Mouse (Mus musculus): ENCODE data around the gene Gm17067.
"Not testable (repeated sequence)": the region's sequence is repeated elsewhere in the genome, so short reads cannot be mapped to it uniquely, and the experiment has no call there.

Gm17067 gene

DNA sequence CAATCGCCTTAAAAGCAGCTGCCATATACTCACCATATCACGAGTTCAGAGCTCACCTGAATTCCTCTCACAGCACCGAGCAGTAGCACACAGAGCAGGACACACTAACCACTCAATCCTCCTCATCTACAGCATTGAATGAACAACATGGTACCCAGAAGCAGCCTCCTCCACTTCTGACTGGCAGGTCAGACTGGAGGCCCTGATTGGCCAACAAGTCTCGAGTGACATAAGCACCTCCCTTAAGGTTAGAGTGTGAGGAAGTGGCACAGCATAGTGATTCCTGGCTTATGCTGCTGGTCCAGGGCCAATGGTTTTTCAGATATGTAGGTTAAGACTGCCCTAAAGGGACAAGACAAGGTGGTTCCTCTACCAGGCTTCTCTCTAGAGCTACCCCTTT is at the start of gene Gm17067:
Gene Gm17067, minus strand, starts transcription at position 101 of the 400 bp plus-strand sequence.
- not testable (repeated sequence) for DNase-seq (ENCODE audit: low read depth in 2 of 2, low spot score in 2 of 2)

DNA sequence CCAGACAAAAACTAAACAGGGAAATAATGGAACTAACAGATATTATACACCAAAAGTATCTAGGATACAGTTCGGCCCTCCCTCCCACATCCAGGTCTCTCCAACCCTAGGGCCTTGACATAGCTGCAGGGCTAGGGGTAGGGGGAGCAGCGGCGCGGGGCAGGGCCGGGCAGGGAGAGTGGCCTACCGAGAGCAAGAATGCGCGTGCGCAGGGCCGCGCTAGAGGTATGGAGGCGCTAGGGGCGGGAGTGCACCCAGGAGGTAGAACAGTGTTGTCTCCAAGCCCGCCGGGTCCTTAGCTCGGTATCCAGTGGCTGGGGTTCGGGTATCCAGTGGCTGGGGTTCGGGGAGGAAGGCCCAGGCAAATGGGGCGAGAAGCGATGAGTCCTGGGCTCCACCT is 23.0 kb upstream of the Gm17067 start:
- no peak for DNase-seq (ENCODE audit: low read depth in 2 of 2, low spot score in 2 of 2)

DNA sequence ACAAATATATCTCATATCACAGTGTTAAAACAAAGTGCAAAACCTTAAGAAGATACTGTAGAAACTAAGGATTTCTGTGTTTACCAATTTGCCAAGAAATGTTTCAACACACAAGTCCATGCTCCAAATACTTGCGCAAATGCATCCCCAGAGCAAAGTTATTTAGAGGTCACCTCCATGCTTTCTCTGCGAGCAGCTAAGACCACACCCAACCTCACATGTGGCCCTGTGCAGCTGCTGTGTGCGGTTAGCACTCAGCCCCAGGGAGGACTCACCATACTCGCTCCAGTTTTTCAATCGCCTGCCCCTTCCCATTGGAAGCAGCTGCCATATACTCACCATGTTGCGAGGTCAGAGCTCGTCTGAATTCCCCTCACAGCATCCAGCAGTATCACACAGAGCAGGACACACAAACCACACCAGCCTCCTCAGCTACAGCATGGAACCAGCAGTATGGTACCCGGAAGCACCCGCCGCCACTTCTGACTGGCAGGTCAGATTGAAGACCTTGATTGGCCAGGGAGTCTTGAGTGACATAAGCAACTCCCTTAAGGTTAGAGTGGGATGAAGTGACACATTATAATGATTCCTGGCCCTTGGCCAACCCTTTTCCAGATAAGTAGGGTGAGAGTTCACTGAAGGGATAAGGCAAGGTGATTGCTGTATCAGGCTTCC is 11.9 kb upstream of the Gm17067 start:
- DNase-seq (ENCODE audit: low read depth in 2 of 2, low spot score in 2 of 2), result no peak

DNA sequence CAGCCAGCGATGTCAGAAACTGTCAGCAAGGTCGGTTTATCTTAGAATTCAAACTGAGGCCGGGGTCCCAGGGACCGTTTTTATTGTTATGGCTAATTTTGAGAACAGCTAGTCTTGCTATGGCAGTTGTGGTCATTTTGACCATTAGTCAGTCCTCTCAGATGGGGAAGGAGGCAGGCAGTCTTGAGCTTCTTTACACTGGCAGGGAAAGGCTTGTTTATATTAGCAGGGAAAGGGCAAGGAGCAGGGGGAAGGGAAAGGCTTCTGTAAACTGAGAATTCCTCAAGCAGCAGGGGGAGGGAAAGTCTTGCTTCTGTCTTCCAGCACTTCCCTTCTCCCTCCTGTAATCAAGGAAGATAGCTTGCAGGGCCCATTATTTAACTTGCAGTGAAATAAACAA is 33.6 kb downstream of the Gm17067 start:
- not testable (repeated sequence) for DNase-seq (ENCODE audit: low read depth in 2 of 2, low spot score in 2 of 2)

DNA sequence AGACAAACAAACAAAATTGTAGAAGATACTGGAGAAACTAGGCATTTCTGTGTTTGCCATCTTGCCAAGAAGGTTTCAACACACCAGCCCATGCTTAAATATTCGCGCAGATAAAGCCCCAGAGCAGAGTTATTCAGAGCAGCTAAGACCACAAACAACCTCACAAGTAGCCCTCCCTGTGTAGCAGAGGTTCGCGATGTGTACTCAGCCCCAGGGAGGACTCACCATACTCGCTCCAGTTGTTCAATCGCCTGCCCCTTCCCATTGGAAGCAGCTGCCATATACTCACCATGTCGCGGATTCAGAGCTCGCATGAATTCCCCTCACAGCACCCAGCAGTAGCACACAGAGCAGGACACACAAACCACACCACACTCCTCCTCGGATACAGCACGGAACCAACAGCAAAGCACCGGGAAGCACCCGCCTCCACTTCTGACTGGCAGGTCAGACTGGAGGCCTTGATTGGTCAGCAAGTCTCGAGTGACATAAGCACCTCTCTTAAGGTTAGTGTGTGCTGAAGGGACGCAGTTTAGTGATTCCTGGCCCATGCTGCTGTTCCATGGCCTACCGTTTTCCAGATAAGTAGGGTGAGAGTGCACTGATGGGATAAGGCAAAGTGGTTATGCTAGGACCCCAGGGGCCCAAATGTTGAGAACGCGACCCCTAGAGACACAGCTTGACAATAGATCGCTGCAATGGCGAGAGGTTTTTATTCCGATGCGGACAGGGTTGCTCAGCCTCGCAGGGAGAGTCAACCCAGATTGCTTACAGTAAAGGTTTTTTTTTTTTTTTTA is 34.3 kb downstream of the Gm17067 start, which contains the start of gene Zfp975:
Gene Zfp975, minus strand, starts transcription at position 381 of the 797 bp plus-strand sequence.
- DNase-seq (ENCODE audit: low read depth in 2 of 2, low spot score in 2 of 2), result peak; percentile 12 to 13

DNA sequence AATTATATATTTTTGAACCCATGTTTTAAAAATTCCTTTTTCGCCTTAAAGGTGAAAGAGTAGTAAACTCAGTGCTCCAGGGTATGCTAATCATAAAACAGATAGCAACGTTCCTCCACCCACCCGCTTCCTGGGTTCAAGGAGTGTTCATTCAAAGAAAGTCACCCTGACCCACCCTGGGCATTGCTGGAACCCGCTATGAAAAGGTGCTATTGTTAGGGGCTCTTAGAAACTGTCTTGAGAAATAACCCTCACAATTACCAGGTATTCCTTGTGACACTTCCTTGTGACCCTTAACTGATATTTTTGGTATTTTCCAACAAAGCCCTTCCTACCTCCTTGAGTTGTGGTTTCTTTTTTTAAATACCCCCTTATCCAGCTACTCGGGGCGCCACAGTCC is 46.7 kb downstream of the Gm17067 start:
- not testable (repeated sequence) for DNase-seq (ENCODE audit: low read depth in 2 of 2, low spot score in 2 of 2)

DNA sequence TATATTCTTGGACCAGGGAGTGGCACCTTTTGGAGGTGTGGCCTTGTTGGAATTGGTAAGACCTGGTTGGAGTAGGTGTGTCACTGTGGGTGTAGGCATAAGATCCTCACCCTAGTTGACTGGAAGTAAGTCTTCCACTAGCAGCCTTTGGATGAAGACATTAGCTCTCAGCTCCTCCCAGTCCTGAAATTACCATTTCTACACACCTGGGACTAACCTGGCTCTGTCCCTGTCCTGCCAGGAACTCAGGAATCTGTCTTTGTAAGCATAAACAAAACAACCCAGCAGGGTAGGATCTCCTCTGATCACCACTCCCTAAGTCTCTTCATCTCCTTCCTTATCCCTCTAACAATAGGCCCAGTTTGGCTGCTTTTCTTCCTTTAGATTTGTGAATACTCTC is 47.2 kb downstream of the Gm17067 start:
- not testable (repeated sequence) for DNase-seq (ENCODE audit: low read depth in 2 of 2, low spot score in 2 of 2)

DNA sequence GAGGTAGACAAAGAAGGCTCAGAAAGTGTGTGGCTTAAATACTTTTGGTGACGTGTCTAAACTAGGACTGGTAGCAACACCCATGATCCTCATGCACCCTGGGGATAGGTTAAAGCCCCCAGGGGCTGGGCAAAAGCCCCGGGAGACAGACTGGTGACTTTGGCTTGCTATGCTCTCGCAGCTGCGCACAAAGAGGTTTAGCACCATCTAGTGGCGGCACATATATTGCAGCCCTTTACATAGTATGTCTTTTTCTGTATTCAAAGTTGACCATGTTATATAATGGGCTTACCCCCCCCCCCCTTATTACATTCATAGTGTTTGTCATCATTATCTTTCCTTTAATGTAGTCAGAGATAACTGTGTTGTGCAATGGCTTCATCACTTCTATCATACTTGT is 66.7 kb downstream of the Gm17067 start:
- not testable (repeated sequence) for DNase-seq (ENCODE audit: low read depth in 2 of 2, low spot score in 2 of 2)

Measured in CD8-positive naive resting alpha-beta T cell, adult 2 months (primary cell).